Mouse (Mus musculus) heart, embryonic 11.5 days (tissue): ENCODE data around the gene Cnot1. TPM values are rescaled to one million over a fixed set of nuclear protein-coding genes. Genes with fewer than 3 reads are reported as not detected.

ENCODE experiments used
- ATAC-seq: fragments of 200-750 bp; cut with Nextera tagmentation; replicated peaks from 2 replicates; pipeline ENCODE4 v1.8.0; 2017; ENCODE audit warnings: moderate library complexity; ENCODE audit not compliant: insufficient number of reproducible peaks, low FRiP score, low TSS enrichment
- H3K27ac ChIP-seq: fragments of 300-500 bp; sonication (generic); 2 replicates; pipeline ENCODE4 v1.5.1; 2014; ENCODE audit warnings: mild to moderate bottlenecking, low read depth, low read length
- H3K27me3 ChIP-seq: fragments of 300-500 bp; sonication (generic); 2 replicates; pipeline ENCODE4 v1.6.1; 2014; ENCODE audit warnings: mild to moderate bottlenecking, low read length, mixed read lengths; ENCODE audit not compliant: control insufficient read depth, insufficient read depth
- H3K36me3 ChIP-seq: fragments of 300-500 bp; sonication (generic); 2 replicates; pipeline ENCODE4 v1.6.1; 2014; ENCODE audit warnings: mild to moderate bottlenecking, low read length, moderate library complexity, mixed read lengths; ENCODE audit not compliant: control insufficient read depth, insufficient read depth
- H3K4me1 ChIP-seq: fragments of 300-500 bp; sonication (generic); 2 replicates; pipeline ENCODE4 v1.6.1; 2014; ENCODE audit warnings: low read length; ENCODE audit not compliant: control insufficient read depth, insufficient read depth
- H3K4me2 ChIP-seq: fragments of 300-500 bp; sonication (generic); 2 replicates; pipeline ENCODE4 v1.6.1; 2014; ENCODE audit warnings: mild to moderate bottlenecking, moderate library complexity
- H3K4me3 ChIP-seq: fragments of 300-500 bp; sonication (generic); 2 replicates; pipeline ENCODE4 v1.5.1; 2014; ENCODE audit warnings: low read depth, low read length
- H3K9ac ChIP-seq: fragments of 300-500 bp; sonication (generic); 2 replicates; pipeline ENCODE4 v1.6.1; 2014; ENCODE audit warnings: mild to moderate bottlenecking, low read depth, low read length, moderate library complexity
- H3K9me3 ChIP-seq: fragments of 300-500 bp; sonication (generic); replicated peaks from 2 replicates; pipeline ENCODE4 v1.6.1; 2016; ENCODE audit warnings: low read length; ENCODE audit not compliant: control insufficient read depth
- WGBS: fragments of 180-500 bp; shearing (Covaris S2); extraction: QIAGEN DNeasy Blood & Tissue Kit; methylation state at CpG from one replicate; pipeline ENCODE4 v1.1.7; 2014; ENCODE audit not compliant: insufficient replicate concordance; 5-methylcytosine and 5-hydroxymethylcytosine counted together
- polyA plus RNA-seq: library from polyadenylated mRNA; unstranded; fragments of >200 nt; fragmentation: Nextera tagmentation; extraction: Ambion mirVana; gene quantifications from 2 replicates; pipeline ENCODE4 v1.2.1, GENCODE M21; 2014

Gene Cnot1
- polyA plus RNA-seq, 1 experiment from 2014 or later: 72.8 TPM

DNA sequence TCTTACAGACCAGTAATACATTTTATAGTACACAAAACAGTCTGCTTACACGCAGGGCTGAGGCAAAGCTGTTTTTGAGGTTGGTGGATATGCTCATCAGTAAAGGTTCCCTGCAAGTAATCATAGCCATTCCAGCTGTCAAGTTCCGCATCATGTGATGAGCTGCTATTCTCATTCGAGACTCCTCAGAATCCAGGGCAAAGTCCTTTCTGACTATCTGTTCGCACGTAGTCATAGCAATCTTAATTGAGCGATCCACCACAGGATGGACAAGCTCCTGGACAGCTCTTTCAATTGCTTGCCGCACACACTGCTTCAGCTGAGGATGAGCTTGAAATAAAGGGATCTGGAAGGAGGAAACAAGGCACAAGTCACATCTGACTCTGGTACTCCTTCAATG, 65.5 kb downstream of the Cnot1 start:
- Histone ChIP-seq H3K4me2 (no peak overlapping the region), H3K27ac (no peak overlapping the region), H3K27me3 (no peaks in the 10 kb centered on the region), H3K4me3 (no peak overlapping the region), H3K4me1 (no peaks in the 10 kb centered on the region), H3K9me3 (no peaks in the 10 kb centered on the region), H3K9ac (no peak overlapping the region), H3K36me3 (peaks cover 53% of the 10 kb centered on the region)
- no peak for ATAC-seq
- 93% methylated on average over 7 of the region's 7 CpGs for WGBS

GRCm38 (mm10) chr8:95738596-95738995, 68.7 kb downstream of the Cnot1 start:
- peaks cover 49% of the 10 kb centered on the region for H3K36me3 ChIP-seq

GRCm38 (mm10) chr8:95727625-95728024, 79.6 kb downstream of the Cnot1 start:
- Histone ChIP-seq H3K36me3 (peaks cover 43% of the 10 kb centered on the region), H3K9ac (no peak overlapping the region), H3K27ac (no peak overlapping the region), H3K4me3 (no peak overlapping the region), H3K9me3 (no peaks in the 10 kb centered on the region), H3K4me1 (no peaks in the 10 kb centered on the region), H3K27me3 (no peaks in the 10 kb centered on the region), H3K4me2 (no peak overlapping the region)
- no peak for ATAC-seq
- WGBS: 69% methylated on average over 4 of the region's 4 CpGs

More at GRCm38 (mm10) chr8:95738596-95738995, 68.7 kb downstream of the Cnot1 start:
- Histone ChIP-seq H3K4me2 (no peak overlapping the region), H3K27ac (no peak overlapping the region), H3K27me3 (no peaks in the 10 kb centered on the region), H3K4me1 (no peaks in the 10 kb centered on the region), H3K9me3 (no peaks in the 10 kb centered on the region), H3K9ac (no peak overlapping the region), H3K4me3 (no peak overlapping the region)
- no peak for ATAC-seq
- 80% methylated on average over 7 of the region's 7 CpGs for WGBS

GRCm38 (mm10) chr8:95716546-95717335, 90.5 kb downstream of the Cnot1 start:
- Histone ChIP-seq H3K9ac (peak overlapping the region; percentile 89), H3K36me3 (peaks cover 5% of the 10 kb centered on the region; the same call in 1 of the 2 replicates), H3K9me3 (no peaks in the 10 kb centered on the region), H3K27me3 (no peaks in the 10 kb centered on the region), H3K4me1 (peaks cover 10% of the 10 kb centered on the region), H3K4me3 (peak overlapping the region; percentile 82), H3K27ac (peak overlapping the region; percentile 82), H3K4me2 (peak overlapping the region; percentile 93)
- WGBS: 21% methylated on average over 21 of the region's 21 CpGs
- ATAC-seq: no peak

DNA sequence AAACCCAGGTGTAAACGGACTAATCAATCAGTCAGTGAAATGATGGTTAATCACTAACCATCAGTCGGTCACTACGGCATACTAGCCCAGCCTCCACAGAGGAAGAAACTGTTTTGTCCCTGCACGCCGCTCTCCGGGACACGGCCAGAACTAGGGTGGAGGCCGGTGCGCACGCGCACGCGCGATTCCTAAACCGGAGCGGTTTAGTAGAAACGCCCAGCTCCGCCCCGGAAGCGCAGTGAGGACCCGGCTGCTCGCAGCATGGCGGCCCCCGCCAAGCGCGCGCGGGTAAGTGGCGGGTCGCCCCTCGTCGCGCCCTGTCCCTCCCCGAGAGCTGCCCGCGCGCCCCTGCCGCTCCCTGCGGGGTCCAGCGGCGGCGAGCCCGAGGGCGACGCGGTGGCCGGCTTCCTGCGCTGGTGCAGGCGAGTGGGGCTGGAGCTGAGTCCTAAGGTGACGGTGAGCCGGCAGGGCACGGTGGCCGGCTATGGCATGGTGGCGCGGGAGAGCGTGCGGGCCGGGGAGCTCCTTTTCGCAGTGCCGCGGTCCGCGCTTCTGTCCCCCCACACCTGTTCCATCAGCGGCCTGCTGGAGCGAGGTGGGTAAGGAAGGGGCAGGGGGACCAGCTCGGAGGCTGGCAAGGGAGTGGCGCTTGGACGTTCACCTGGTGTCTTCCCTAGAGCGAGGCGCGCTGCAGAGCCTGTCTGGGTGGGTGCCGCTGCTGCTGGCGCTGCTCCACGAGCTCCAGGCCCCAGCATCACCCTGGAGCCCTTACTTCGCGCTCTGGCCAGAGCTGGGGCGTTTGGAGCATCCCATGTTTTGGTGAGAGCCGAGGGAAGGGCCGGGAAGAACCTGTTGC, 91.4 kb downstream of the Cnot1 start, which contains the start of gene Setd6:
Setd6 (plus strand) TSS at position 206 of the 856 bp plus-strand sequence.
- Histone ChIP-seq H3K27me3 (no peaks in the 10 kb centered on the region), H3K27ac (peak within 1 kb of the TSS; percentile 82), H3K4me2 (peak within 1 kb of the TSS; percentile 93), H3K4me3 (peak within 1 kb of the TSS; percentile 82), H3K9me3 (no peaks in the 10 kb centered on the region), H3K4me1 (peaks cover 13% of the 10 kb centered on the region), H3K36me3 (peaks cover 5% of the 10 kb centered on the region; the same call in 1 of the 2 replicates), H3K9ac (peak within 1 kb of the TSS; percentile 89)
- ATAC-seq: peak; percentile 78
- WGBS: under 1% methylated on average over 79 of the region's 79 CpGs

DNA sequence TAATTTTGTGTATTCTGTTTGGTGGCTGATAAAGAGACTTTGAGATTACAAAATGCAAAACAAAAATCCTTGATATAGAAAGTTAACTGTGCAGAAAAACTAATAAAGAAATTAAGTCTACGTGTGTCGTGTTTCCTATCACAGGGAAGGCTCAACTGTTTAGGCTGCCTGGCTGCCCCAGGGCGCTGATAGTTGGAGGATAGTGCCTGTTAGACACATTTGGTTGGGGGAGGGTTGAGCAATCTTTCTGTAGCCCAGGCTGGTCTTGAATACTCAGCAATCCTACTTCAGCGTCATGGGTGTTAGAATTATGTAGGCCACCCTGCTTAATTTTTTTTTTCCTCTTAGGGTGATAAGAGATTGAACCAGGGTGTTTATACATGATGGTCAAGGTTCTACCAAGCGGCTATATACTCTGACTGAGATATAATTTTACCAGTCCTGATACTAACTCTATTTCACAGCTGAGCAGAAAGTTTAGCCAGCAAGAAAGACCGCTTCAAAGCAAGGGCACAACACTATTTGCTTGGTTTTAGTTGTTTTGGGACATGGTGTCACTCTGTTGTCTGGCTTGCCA, 92.3 kb downstream of the Cnot1 start:
- WGBS: 78% methylated on average over 6 of the region's 6 CpGs
- H3K36me3 ChIP-seq: peaks cover 5% of the 10 kb centered on the region; the same call in 1 of the 2 replicates
- peak overlapping the region; percentile 82 for H3K27ac ChIP-seq

DNA sequence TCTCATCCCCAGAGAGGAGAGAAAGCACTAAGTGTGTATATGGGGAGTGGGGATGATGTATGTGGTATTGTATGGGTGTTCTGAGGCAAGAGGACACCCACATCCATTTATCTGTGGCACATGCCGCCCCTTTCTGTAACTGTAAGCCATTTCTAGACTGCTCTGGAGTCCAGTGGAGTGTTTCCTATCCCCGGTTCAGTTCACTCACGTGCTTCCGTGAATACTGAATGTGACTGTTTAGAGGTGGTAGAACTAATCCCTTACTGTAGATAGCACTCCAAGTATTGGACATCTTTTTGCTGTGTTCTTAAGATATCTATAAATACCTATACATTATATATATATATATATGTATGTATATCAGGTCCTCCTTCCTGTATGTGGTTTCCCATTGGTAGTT, 92.9 kb downstream of the Cnot1 start:
- Histone ChIP-seq H3K27ac (no peak overlapping the region), H3K4me1 (peaks cover 26% of the 10 kb centered on the region), H3K36me3 (peaks cover 3% of the 10 kb centered on the region; the same call in 1 of the 2 replicates), H3K9ac (no peak overlapping the region), H3K9me3 (no peaks in the 10 kb centered on the region), H3K4me2 (no peak overlapping the region), H3K4me3 (no peak overlapping the region), H3K27me3 (no peaks in the 10 kb centered on the region)
- 86% methylated on average over 4 of the region's 4 CpGs for WGBS
- no peak for ATAC-seq

More for the DNA sequence above, 92.3 kb downstream of the Cnot1 start:
- no peak for ATAC-seq
- Histone ChIP-seq H3K4me2 (peak overlapping the region; percentile 93), H3K9me3 (no peaks in the 10 kb centered on the region), H3K4me3 (peak overlapping the region; percentile 82), H3K27me3 (no peaks in the 10 kb centered on the region), H3K9ac (peak overlapping the region; percentile 89), H3K4me1 (peaks cover 22% of the 10 kb centered on the region)
